Mouse (Mus musculus) left cerebral cortex, postnatal 4 days (tissue): ENCODE measurements around the gene Abcf2. TPM values are rescaled to one million over a fixed set of nuclear protein-coding genes. Genes with fewer than 3 reads are reported as not detected.

Source experiments
- DNase-seq: peaks from one replicate; pipeline ENCODE4 v3.0.0-alpha.2; 2022
- intact Hi-C: fragments of 180-260 bp; cut with DNase I; formaldehyde crosslinking; loops from one replicate; pipeline ENCODE4 v1.15.1; 2025
- total RNA-seq, 2 experiments: library from RNA; stranded (reverse); gene quantifications; 2 replicates each; pipeline ENCODE4 v1.2.3; 2021

Abcf2 gene
- total RNA-seq, 2 experiments from 2014 or later = 52.9 to 54.7 TPM

DNA sequence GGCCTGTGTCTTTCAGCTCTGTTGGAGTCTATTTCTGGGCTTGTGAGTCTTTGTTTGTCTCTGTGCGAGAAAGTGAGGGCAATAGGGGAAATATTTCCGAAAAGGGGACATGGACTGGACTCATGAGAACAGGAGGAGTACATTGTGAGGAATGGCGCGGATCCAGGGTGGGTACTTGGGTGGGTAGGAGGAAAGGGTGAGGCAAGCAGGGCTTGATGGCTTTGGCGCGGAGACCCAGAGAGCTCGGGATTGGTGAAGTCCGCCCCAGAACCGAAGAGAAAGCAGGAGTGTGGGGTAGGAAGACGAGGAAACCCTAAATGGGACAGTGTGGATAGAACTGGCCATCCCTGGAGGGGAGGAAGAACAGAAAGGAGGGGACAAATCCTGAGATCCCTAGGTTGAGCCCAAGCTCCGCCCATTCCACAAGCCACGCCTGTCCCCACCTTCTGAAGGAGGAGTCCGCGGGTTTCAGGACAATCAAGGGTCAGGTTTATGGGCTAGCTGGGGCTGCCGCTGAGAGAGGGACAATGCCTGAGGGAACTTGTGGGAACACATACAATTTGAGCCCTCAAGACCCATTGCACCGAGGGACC, 25.6 kb upstream of the Abcf2 start:
- intact Hi-C loops = no loop called here
- peak; percentile 56 for DNase-seq

DNA sequence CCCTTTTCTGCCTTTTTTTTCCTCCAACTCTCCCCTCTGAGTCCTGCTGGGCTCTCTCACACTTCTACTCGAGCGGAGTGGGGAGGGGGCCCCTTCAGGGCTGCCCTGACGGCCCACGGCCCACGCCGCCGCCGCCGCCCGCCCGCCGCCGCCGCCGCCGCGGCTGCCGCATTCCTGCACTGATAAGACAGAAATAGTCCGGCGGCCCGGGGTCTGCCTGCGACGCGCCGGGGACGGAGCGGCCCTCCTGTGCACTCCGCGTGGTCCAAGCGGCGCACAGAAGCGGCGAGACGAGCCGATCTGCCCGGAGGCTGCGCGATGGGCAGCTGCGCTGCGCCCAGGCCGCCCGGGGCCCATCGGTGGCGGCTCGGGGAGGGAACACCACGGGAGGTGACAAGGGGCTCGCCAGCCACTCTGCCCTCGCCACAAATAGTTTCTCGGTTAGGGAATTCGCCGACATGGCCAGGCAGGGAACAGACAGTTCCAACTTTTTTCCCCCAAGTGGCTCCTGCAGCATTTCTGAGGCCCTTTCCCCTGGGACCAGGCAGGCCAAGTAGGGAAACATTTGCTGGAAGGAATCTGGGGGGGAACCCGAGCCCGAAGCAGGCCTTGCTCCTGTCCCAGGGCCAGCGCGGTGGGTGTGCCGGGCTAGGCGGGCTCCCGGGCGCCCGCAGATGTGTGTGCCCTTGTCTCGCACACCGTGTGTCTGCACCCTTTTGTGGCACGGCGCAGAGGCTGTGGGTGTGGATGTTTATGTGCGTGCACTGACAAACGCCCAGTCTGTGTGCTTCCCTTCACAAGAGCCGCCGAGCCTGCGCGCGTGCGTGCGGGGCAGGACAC, 24.9 kb upstream of the Abcf2 start:
- peak; percentile 74 for DNase-seq
- intact Hi-C loops = no loop called here

DNA sequence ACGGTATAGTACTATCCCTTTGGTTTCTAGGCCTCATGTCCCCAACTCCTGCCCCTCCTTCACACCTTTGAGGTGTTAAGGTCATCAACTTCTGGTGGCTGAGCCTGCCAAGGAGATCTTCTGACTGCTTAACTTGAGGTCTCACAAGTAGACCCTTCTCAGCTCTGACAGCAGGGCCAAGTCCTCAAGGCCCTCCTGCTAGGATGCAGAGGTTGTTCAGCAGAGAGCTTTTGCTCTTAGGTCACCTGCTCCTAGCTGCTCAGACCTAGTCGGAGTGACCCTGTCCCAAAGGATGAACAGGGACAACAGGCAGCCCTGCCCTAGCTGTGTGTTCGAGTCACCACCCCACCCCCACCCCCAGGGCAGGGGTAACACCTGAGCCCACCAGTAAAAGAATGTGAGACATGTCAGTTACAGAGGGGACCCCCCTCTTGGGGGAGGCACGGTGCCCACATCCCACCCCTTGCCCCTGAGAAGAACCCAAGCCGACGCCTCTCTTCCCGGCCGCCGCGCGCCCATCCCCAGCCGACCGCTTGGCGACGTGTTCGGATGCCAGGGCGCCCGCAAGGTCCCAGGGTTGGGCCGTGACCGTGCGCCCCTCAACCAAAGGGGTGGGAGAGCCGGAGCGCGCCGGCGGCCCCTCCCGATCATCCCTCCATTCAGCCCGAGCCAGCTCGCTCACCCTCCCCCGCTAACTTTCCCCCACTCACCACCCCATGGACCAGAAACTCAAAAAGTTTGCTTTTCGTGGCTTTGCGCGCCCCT, 24.0 kb upstream of the Abcf2 start:
- intact Hi-C loops = no loop called here
- DNase-seq = peak; percentile 41

DNA sequence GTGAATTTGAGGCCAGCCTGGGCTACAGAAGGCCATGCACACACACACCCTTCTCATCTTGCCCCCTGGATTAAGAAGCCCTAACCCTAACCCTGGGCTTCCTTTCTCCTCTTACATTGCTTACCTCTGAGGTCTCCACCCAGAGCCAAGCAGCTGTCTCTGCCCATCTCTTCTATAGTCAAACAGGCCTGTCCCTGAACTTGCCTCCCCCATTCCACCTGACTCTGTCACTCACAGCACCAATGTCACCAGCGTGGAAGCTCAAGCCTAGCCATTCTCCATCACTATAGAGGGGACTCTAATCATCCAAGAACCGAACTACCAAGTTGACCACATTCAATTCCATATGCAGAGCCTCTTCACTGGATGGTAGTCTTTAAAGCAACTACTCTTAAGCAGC, 23.0 kb upstream of the Abcf2 start:
- intact Hi-C loops = no loop called here
- no peak for DNase-seq

DNA sequence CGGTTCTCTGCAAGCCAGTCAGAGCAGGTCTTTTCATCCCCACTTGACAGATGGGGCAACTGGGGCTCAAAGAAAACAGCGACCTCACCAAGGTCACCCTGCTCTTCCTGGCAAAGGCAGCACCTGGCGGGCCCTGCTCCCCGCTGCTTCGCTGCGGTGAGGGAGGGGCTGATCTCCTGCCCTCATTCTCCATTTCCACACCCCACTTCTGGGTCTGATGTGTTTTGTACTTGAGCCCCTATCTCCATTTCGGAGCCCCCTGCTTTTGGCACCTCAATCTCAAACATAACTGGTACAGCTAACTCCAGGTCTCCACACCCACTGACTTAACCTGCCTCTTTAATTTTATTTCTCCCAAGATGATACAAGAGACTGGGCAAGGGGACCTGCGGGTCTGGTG, 21.9 kb upstream of the Abcf2 start:
- no peak for DNase-seq
- intact Hi-C loops = loop anchor here (5.0 to 10.0 kb wide), 2 partner anchors 53 to 114 kb away; no protein-coding TSS in a partner anchor

DNA sequence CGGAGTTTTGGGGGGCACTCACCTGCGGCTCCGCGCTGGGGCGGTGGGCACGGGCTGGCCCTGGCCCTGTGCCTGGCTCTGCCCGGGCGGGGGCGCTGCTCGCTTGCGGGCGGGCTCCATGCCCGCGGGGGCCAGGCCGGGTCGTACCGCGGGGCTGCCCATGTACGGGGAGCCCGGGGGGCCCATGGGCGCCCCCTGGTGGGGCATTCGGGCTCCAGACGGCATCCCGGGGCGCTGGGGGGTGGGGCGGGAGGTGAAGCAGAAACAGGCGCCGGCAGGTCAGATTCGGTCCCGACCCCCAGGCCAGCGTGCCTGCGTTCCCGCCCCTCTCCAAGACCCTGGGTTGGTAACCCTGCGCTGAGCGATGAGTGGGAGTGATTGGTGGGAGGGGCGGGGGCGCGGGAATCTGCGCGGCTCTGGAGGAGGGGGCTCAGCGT, 21.3 kb upstream of the Abcf2 start:
- DNase-seq = peak; percentile 54
- intact Hi-C loops = loop anchor here (5.0 to 10.0 kb wide), 2 partner anchors 54 to 114 kb away; no protein-coding TSS in a partner anchor

DNA sequence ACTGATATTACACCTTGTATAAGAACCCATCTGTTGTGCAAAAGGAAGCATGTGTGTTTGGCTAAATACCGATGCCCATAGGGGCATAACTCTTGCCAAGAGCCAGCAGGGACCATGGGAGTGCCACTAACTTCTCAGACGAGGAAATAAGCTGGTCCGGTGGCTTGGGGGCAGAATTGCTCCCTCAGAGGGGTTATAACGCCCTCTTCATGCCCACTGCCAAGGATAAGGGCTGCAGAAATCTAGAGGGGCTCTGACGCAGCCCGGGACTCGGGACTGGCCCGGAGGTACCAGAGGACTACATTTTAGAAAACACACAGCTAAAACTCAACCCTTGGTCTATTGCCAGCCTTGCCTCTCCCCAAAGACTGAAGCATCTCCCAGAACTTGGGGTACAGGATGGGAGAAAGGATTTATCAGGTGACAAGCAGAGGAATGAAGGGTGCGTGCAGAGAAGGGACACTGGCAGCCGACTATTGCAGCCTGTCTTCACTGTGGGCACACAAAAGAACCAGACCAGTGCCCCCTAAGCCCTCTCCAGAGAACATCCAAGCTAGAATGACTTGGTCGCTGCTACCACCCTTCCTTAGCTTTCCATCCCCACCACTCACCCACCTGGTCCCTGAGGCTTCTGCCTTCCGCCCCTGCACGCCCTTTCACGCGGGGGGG, 20.8 kb upstream of the Abcf2 start:
- DNase-seq = peak; percentile 56
- intact Hi-C loops = loop anchor here (5.0 to 10.0 kb wide), 2 partner anchors 54 to 113 kb away; no protein-coding TSS in a partner anchor

DNA sequence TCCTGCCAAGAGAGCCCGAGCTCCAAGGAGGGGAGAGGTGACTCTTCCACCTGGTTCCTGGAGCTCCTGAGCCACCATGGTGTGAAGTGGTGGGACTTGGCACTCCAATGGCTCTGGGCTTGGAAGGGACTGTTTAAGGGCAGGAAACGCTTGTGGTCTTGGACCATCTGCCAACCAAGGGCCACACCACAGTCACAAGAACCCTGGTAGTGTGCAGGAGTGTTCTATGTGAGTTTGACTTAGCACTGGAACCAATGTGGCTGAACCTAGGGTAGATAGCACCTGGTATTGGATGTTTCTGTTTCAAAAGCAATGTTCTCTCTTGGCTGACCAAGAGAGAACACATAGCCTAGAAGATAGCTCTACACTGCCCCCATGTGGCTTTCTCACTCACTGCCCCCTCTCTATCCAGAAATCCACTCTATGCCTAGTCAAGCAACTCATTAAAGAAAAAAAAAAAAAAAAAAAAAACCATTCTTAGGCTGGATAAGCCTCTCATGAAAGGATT, 20.0 kb upstream of the Abcf2 start:
- DNase-seq = peak; percentile 81
- intact Hi-C loops = loop anchor here (5.0 to 10.0 kb wide), 2 partner anchors 55 to 112 kb away; no protein-coding TSS in a partner anchor

DNA sequence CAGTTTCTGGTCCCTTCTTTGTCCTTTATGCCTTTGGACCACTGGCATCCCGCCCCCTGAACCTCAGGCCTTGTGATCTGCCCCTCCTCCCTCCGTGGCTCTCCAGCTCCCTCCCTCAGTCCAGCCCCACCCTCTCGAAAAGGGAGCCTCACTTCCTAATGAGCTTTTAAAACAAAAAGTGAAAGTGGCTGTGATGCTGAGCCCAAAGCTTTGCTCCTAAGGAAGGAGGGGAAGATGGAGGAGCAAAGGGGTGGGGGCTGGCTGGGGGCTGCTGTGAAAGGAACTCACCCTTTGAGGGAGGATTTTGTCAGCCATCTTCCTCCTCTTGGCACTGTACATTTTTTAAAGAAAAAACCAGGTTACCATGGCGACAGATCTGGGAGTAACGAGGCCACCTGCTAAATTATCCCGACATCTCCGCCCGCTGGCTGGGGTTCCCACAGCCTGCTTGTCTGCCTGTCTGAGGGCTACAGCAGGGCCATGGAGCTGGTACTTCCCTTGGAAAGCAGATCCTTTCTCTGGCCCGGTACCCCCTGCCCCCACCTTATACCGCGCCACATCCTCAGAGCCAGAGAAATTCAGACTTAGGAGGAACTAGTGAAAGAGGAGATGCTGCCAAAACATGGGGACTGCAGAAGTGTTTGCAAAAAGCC, 19.4 kb upstream of the Abcf2 start:
- intact Hi-C loops = loop anchor here (5.0 to 10.0 kb wide), 2 partner anchors 56 to 112 kb away; no protein-coding TSS in a partner anchor
- DNase-seq = peak; percentile 56

DNA sequence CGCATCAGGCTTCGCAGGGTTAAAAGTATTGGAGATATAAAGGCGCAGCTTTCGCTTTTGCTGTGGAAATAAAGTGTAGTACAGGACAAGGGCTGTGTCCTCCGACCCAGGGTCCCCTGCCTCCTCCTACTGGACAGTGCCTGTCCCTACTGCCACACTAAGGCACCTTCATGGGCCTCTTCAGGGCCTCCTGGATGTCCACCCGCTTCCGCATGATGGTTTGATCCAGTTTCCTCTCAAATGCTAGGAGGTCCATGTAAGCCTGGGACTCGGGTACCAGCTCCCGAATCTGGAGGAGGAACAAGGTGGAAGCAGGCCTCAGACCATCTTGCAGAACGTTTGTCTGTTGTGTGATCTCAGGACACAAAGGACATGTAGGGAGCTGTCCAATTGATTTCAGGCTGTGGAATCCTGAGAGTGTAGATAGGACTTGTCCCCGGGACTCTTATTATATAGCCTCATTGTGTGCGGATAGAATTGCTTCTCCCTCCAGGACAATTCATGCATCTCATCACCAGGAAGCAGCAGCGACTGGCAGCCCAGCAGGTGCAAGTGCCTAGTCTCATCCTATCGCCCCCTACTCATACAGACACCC, 18.6 kb upstream of the Abcf2 start:
- intact Hi-C loops = loop anchor here (5.0 to 10.0 kb wide), 2 partner anchors 56 to 111 kb away; no protein-coding TSS in a partner anchor
- no peak for DNase-seq

DNA sequence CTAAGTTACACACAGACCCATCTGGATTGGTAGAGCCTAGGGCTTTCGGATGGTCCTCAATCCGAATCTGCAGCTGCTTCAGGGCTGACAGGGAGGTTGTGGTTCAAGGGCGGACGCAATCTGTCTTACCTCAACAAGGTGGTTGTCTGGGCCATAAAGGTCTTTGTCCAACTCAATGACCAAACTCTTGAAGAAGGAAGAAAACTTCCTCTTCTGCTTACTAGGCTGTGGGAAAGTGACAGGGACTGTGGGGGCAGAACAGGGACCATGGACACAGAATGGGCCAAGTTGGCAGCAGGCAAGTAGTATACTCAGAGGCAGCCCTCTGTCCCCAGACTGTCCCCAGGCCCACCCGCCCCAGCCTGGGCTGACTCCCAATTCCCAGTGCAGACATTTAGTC, 18.0 kb upstream of the Abcf2 start:
- intact Hi-C loops = loop anchor here (5.0 to 10.0 kb wide), 2 partner anchors 57 to 110 kb away; no protein-coding TSS in a partner anchor
- no peak for DNase-seq

DNA sequence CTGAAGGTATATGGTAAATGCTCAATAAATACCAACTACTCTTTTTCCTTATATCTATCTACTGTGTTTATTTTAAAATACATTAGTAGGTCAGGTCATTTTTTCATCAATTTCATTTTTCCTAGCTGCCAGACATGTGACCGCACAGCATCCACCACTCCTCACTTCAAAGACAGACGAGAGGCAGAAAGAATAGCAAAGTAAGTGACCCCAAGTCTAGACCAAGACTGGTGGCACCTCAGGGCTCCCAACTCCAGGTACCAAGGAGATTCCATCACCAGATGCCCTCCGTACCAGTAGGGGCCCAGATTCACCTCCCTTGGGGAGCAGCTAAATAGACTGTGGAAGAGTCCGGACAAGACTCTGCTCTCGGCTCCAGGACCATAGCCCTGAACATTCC, 17.1 kb upstream of the Abcf2 start:
- intact Hi-C loops = loop anchor here (10.0 kb wide), 1 partner anchor 110 kb away; no protein-coding TSS in a partner anchor
- no peak for DNase-seq

DNA sequence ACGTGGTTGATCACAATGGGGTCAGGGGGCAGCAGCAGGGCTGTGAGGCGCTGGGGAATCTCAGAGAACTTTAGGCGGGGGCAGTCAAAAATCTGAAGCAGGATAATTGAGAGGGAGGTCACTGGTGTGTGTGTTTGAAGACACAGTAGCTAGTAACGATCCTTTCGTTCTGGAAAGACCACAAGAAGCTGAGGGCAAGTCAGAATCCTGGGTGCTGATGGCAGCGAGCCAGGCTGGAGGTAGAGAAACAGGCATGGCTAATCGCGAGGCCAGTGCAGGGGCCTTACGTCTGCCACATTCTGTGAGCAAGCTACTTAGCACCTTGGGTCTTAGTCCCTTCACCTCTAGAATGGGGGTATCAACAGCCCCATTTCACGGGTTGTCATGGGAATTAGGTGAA, 16.7 kb upstream of the Abcf2 start:
- DNase-seq = no peak
- intact Hi-C loops = loop anchor here (10.0 kb wide), 1 partner anchor 109 kb away; no protein-coding TSS in a partner anchor

DNA sequence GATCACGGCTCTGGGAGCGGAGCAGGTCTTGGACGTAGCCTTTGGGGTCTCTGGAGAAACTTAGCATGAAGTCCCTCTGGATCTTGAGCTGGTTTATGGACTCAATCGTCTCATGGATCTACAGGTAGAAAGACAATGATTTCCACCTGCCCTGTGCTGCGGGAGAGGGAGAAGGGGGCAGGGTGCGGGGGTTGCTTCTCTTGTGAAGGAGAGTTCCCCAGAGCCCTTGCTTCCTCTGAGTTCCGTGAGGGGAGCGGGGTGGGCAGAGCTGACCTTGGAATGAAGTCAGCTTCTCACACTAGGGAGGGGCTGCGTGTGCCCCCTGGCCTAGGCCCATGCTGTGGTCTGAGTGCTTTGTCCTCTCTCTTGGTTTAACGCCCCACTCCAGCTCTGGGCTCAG, 16.0 kb upstream of the Abcf2 start:
- intact Hi-C loops = loop anchor here (10.0 kb wide), 1 partner anchor 108 kb away; no protein-coding TSS in a partner anchor
- no peak for DNase-seq

DNA sequence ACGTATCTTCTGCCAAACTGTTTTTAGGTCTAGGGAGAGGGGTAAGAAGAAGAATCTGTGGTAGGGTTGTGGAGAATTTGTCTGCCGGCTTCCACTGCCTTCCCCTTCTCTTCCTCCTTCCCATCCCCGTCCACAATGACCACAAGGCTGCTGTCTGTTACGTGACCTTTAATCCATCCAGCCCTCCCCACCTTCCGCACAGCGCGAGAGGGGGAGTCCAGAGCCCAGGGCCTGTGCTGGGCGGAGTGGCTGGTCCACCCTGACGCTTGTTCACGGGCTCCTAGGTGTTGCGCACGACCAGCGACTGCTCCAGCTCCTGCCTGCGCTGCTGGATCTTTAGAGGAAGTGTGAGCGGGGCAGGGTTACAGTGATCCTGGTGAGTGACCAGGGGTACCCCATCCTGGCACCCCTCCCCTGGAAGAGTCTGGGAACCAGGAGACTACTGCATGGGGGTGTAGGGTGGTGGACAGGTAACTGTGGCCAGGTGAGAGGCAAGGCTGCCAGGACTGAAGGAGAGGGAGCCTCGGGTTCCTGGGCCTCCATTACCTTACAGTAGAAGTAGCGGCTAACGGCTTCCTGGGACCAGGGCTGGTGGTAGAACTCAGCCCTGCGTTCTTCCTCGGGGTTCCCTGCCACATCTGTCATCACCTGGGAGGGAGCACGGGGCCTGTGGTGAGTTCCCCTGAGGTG, 15.3 kb upstream of the Abcf2 start:
- no peak for DNase-seq

DNA sequence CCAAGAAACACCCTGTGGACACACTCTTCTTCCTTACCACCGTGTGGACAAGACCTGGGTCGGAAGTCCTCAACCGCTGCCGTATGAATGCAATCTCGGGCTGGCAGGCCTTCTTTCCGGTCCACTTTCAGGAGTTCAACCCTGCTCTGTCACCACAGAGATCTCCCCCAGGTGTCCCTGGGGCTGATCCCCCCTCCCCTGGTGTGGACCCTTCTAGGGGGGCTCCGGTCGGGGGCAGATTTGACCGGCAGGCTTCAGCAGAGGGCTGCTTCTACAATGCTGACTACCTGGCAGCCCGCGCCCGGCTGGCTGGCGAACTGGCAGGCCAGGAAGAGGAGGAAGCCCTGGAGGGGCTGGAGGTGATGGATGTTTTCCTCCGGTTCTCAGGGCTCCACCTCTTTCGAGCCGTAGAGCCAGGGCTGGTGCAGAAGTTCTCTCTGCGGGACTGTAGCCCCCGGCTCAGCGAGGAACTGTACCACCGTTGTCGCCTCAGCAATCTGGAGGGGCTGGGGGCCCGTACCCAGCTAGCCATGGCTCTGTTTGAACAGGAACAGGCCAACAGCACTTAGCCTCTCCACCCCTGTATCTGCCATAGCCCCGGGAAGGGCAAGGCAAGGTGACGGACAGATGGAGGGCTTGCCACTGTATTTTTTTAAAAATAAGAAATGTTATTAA, 14.7 kb upstream of the Abcf2 start:
- no peak for DNase-seq
- intact Hi-C loops = loop anchor here (10.0 kb wide), 1 partner anchor 107 kb away; no protein-coding TSS in a partner anchor

More for the DNA sequence above, 15.3 kb upstream of the Abcf2 start:
- intact Hi-C loops = loop anchor here (10.0 kb wide), 1 partner anchor 108 kb away; no protein-coding TSS in a partner anchor

DNA sequence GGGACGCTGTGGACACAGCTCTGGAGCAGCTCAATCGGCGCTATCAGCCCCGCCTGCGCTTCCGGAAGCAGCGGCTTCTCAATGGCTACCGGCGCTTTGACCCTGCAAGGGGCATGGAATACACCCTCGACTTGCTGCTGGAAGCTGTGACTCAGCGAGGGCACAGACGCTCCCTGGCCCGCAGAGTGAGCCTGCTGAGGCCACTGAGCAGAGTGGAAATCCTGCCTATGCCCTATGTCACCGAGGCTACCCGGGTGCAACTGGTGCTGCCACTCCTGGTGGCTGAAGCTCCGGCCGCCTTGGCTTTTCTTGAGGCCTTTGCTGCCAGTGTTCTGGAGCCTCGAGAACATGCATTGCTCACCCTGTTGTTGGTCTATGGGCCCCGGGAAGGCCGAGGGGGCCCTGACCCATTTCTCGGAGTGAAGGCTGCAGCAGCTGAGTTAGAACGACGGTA, 14.0 kb upstream of the Abcf2 start:
- intact Hi-C loops = loop anchor here (10.0 kb wide), 1 partner anchor 106 kb away; no protein-coding TSS in a partner anchor
- no peak for DNase-seq
